Mouse (Mus musculus): ENCODE measurements around the gene Nkrf.

Gene Nkrf

DNA sequence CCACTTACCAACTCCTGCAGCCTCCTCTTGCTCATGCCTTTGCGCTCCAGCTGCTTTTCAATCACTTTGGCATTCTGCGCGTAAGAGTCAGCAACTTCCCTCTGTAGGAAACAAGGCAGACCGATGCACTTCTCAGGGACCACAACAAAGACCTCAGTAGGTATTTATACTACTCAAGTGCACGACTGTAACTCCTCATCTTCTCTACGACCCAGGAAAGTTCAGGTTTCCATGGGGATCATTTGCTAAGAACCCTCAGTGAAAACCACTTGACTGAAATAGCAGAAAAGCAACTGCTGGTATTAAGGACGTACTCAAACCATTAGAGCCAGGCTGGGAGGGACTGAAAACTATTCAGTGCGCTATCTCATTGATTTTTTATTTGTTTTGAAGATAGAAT, 50.1 kb downstream of the Nkrf start:
- no peak for DNase-seq (ENCODE audit: low spot score)

DNA sequence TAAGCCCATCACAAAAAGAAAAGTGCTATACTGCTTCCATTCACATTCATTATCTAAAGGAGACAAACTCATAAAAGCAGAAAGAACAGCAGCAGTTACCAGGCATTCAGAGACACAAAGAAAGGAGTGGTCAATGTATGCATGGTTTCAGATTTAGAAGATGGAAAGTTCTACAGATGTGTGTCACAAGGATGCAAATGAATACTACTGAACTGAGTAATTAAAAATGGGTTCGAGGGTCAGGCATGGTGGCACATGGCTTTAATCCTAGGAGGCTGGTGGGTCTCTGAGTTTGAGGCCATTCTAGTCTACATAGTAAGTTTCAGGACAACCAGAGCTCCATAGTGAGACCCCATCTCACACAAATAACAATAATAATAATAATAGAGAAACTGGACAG, 55.5 kb downstream of the Nkrf start:
- no peak for DNase-seq (ENCODE audit: low spot score)

DNA sequence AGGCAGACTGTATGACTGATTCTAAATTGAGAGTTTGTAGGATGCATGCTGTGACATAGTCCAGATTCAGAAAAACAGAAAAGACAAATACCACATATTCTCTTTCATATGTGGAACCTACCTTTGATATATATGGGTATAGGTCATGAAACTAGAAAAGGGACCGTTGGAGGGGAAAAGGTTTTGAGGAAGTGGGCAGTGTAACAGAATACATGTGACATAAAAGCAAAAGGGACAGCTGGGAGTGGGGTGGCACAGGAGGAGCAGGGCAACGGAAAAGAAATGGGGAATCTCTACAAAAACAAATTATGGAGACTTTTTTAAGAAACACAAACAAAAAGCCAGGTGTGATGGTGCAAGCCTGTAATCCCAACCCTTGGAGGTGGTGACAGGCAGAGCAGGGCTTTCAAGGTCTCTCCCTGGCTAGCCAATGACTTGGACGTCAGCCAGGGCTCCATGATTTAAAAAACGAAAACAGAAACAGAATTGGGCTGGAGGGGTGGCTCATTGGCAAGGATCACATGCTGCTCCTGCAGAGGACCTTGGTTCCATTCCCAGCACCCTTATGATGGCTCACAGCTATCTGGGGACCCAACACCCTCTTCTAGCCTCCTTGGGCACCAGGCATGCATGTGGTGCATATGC, 59.2 kb downstream of the Nkrf start:
- no peak for DNase-seq (ENCODE audit: low spot score)

DNA sequence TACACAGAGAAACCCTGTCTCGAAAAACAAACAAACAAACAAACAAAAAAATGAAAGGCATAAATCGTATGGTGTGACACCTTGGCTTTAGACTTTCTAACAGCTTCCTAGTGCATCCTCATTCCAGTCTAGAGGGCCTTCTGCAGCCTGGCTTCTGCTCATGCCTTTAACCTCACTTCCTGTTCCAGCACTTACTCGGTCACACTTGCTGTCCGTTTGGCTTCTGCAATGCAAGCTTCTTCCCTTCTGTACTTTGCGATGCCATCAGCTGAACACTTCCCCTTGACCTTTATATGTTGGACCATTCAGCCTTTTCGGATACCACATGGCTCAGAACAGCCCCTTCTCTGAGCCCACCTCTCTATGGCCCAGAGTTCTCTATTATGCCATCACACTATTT, 61.0 kb downstream of the Nkrf start:
- no peak for DNase-seq (ENCODE audit: low spot score)

DNA sequence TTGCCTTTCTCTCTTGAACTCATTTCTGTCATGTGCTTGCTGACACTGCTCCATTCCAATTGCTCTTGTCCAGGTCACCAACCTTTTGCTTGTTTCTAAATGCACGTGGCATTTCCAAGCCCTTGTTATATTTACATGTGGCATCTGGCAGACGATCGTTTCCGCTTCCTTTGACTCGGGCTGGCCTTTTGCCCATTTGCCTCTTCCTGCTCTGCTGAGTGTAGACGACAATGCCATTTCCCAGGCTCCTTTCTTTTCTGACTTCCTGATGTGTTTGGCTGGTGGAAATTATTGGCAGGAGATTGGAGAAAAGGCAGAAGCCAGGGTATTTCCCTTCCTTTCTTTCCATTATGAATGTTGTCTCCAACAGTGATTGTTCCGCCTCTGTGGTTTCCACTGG, 63.3 kb downstream of the Nkrf start:
- no peak for DNase-seq (ENCODE audit: low spot score)
